Mouse (Mus musculus): ENCODE data around the gene Slc34a2. TPM values are rescaled to one million over a fixed set of nuclear protein-coding genes. Genes with fewer than 3 reads are reported as not detected.

Gene Slc34a2
- under 1 TPM in 1 of 2 experiments, not detected in 1; 0.07 TPM for total RNA-seq (2021)
- long read RNA-seq, experiment 1: 0 reads
- long read RNA-seq, experiment 2: 0 reads

DNA sequence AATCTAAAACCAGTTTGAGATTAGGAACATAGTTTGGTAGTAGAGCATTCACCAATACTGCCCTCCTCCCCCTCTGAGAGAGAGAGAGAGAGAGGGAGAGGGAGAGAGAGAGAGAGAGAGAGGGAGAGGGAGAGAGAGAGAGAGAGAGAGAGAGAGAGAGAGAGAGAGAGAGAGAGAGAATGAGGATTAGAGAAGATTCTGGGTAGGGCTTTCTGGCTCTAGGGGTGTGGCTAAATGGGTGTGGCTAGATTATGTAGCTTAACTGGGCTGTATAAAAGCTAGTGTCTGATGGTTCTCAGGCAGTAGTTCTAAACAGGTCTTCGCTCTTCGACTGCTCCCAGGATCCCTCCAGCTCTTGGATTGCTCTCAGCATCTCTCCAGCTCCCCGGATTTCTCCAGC is at the start of gene Slc34a2:
Slc34a2 (plus strand) TSS at position 301 of the 400 bp plus-strand sequence.
- no peak for DNase-seq (ENCODE audit: low spot score in 2 of 2)

DNA sequence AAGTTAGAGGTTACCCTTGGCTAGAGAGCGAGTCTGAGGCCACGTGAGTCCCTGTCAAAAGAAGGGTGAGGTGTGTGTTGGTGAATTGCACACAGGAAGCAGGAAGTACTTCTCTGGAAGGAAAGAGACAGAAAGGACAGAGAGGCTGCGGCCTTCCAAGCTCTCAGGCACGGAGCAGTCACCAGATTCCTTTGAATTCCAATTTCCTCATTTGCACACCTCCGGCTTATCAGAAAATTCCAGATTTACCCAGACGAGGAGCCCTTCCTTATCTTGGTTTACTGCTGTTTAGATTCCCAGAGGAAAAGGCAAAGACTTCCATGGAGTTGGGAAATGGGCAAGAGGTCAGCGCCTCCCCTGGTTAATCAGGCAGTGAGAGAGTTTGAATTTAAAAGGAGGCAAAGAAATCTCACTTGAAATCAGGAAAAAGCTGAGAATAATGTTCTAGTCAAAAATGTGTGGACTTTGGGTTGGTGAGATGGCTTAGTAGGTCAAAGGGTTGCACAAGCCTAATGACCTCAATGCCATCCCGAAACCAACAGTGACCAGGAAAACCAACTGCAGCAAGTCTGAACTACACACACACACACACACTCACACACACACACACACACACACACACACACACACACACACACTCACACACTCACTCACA is 47.1 kb upstream of the Slc34a2 start:
- no peak for DNase-seq (ENCODE audit: low spot score in 2 of 2)

DNA sequence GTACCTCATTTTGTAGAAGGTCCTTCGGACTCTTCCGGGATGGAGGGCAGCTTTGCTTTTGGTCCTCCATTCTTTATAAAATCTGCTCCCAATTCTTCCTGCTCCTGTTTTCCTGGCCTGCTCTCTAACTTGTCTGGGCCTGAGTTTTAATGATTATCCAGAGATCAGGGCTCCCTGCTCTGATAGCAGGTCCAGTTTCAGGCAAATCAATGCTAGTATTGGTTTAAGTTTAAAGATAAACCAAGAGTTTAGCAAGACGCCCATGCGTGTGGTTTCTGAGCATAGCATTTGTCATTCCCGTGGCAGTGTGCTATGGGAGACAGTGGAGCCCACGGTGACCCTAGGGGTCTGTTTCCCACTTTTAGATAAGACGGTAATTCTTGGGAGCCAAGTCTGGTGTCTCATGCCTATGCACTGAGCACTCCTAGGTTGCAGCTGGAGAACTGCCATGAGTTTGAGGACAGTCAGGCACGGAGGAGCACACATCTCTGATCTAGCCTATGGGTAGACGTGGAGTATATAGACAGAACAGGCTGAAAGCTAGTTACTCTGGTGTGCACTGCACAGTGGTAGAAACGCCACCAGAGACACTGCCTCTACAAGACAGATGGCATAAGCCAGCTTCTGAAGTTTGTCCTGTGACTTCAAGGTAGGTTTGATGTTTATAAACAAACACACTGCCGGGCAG is 45.5 kb upstream of the Slc34a2 start:
- no peak for DNase-seq (ENCODE audit: low spot score in 2 of 2)

DNA sequence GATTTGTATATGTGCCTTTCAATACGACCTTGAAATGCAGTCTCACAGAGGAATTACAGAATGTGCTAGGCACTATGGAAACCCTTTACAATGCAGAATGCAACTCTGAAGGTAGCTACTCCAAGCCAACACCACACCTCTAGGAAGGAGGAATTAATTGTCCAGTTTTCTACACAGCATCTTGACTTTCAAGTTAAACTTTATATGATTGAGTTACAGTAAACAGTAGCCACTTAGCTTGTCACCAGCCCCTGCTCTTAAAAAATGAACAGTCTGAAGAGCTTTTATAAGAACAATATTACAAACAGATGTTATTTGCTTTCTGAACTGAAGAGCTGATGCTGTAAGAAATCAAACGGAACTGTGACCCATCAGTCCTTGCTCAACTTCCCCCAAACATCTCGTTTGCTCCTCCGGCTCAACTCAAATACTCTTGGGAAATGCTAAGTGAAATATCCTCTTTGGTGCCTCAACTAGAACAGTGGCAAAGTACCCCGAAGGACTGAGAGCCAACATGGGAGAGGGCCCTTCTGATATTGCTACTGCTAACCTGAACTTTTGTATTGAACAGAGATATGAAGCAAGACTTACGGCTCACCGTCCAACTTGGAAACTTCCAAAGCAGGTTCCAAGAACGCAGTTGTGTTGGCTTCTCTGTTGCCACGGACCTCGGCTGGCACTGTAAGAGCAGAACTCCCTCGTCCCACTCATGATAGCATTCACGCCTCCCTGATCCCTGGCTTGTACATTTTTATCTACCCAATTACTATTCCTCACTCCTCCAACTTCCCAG is 44.2 kb upstream of the Slc34a2 start:
- DNase-seq (ENCODE audit: low spot score in 2 of 2): no peak

DNA sequence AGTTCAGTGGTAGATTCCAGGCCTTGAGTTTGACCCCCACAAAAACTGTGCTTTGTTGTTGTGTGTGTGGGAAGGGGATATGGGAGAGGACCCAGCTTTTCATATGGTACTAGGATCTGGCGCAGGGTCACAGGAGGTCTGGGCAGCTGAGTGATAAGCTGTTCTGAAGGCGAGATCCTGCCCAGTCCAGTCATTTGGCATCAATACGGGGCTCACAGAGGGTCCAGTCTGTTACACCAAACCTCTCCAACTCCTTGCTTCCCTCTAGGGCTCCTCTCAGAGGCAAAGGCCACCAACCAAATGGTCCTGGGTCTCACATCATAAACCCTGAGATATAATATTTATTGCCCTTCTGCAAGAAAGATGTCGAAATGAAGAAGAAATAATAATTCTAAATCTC is 42.4 kb upstream of the Slc34a2 start:
- DNase-seq (ENCODE audit: low spot score in 2 of 2): no peak

DNA sequence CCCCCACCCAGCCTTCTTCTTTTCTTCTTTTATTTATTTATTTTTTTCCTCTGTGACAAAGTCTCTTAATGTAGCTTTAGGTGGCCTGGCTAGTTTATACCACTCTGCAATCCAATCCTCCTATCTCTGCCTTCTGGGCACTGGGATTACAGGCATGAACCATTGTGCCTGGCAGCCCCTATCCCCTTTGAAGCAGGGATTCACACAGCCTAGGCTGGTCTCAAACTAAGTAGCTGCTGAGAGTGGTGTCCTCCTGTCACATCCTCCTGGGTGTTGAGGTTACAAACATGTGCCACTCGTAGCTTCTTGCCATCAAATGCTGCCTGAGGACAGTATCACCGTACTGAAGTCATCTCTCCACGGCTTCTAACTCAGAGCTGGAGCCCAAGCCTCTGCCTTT is 41.7 kb upstream of the Slc34a2 start:
- DNase-seq (ENCODE audit: low spot score in 2 of 2): no peak

DNA sequence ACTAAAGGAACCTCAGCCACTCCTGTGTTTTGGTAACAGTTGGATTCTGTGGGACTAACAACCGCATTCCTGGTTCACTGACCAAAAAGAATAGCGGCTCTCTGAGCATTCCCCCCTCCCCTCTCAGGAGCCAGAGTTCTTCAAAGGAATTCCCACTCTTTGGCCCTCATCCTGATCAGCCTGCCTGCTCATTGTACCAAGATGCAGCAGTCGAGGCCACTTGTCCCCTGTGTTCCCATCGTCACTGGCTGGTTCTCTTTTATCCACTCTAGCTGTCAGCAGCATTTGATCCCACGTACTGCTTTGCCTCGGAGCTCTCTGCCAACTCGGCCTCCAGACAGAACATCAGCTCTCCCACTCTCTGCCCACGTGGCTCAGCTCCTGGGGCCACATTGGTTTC is 41.3 kb upstream of the Slc34a2 start:
- DNase-seq (ENCODE audit: low spot score in 2 of 2): no peak

DNA sequence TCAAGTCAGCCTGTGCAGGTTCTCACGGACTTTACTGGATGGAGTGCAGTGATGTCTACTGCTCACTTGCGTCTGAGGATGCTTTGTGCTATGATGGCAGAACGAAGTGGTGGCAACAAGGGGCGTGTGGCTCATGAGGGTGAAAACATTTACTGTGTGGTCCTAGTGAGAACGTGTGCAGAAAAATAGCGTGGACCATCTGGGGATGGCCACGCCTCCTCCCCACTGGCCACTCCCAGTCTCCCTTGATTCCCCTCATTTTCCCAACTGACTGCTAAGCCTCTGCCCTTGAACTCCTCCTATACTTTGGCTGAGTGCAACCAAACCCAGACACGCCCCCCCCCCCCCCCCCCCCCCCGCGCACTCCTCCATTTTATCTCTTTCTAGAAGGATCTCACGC is 40.8 kb upstream of the Slc34a2 start:
- DNase-seq (ENCODE audit: low spot score in 2 of 2): no peak

DNA sequence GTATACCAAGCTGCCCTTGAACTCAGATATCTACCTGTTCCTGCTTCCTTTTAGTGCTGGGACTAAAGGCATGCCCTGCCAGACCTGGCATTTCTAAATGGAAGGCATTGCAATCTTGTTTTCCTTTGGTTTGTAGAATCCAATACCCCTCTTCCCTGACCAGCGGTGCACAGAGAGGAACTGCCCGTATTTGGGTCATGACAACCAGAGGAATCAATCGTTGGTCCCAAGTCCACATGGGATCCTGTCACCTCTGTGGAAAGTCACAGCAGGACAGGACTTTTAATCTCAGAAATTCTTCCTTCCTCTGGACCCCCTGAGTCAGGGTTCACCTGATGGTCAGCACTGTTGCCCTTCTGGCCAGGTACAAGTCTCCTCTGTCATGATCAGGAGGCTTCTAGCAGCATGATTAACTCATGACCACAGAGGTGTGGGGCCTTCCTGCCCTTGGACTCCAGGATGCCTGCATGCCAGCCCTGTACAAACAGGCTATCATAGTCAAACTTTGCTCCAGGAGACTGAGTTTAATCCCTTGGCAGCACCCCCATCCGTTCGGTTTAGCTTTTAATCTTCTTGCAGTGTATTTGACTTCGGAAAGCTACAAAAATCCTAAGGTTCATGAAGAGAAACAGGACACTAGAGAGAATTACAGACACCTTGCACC is 39.7 kb upstream of the Slc34a2 start:
- no peak for DNase-seq (ENCODE audit: low spot score in 2 of 2)

DNA sequence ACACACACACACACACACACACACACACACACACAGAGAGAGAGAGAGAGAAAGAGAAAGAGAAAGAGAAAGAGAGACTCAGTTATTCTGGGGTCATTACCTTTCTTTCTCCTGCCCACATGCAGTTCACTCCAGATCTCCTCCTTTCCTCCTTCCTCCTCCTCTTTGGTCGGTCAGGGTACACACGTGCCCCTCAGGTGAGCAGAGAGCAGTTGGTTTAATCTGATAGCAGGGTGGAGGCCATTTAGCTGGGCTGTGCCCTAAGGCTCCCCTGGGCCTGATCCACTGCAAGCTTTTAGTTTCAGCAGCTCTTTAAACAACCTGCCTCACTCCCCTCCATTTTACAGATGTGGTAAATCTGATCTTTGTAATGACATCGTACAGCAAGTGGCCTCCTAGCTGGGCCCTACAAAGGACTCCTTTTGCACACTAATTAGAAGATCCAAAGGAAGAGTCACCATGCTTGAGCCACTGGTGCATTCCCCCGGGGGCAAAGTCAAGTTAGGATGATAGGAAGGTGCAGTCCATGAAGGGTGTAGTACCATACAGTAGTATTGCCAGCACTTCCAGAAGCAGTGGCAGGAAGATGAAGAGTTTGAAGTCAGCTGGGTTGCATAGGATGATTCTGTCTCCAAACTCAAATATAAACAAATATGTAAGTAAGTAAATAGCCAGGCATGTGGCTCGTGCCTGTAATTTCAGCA is 37.6 kb upstream of the Slc34a2 start:
- DNase-seq (ENCODE audit: low spot score in 2 of 2): no peak

DNA sequence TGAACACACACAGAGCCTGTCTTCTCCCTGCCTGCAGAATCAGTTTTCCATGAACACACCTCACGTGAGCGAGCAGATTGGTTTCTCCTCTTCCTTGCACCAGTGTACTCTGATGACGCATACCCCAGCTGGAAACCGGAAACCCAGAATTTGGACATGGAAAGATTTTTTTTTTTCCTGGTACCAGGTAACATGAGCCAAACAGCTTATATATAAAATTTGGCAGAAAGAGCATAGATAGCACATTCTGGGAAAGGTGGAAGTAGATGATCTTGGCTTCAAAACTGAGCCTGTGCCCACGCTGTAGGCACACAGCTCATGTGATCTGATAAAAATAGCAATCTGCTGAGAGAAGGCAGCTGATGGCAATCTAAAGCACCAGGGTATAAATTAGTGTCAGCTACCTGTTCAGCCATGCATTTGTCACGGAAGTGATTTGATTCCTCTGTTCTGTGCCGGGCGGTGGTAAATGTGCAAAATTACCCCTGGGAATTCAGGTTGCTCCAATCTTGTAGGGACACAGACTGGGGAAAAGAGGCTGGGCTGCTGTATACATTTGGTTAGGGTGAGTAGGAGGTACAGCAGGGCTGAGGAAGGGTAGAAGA is 35.2 kb upstream of the Slc34a2 start:
- DNase-seq (ENCODE audit: low spot score in 2 of 2): peak; percentile 16 to 23

DNA sequence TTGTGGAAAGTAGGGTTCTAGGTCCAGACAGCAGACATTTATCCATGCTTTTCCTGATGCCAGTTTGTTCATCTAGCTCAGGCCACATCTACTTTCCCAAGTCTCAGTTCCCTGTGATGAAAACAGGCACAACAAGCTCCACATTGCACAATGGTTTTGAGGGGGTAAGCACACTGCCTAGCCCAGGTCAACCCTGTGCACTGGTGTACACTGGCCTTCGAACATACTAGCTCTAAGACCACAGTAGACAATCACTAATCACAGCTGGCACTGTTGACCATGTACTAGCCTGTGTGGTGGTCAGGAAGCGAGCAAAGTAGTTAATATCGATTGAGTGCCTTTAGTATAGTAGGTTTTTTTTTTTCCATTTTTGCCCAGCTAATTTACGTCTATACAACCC is 34.4 kb upstream of the Slc34a2 start:
- no peak for DNase-seq (ENCODE audit: low spot score in 2 of 2)

DNA sequence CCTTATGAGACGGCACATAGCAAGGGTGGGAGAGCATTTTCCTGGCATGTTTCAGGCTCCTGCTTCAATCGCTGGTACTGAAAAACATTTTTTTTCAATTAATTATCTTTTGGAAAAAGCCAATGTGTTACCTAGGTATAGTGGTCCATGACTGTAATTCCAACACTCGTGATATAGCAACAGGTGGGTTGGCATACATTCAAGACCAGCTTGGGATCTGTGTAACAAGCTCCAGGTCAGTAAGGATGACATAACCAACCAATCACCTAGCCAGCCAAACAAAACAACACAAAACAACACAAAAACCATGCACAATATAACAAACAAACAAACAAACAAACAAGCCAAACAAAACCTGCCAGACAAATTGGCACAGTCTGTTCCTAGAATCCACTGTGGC is 33.9 kb upstream of the Slc34a2 start:
- DNase-seq (ENCODE audit: low spot score in 2 of 2): no peak

DNA sequence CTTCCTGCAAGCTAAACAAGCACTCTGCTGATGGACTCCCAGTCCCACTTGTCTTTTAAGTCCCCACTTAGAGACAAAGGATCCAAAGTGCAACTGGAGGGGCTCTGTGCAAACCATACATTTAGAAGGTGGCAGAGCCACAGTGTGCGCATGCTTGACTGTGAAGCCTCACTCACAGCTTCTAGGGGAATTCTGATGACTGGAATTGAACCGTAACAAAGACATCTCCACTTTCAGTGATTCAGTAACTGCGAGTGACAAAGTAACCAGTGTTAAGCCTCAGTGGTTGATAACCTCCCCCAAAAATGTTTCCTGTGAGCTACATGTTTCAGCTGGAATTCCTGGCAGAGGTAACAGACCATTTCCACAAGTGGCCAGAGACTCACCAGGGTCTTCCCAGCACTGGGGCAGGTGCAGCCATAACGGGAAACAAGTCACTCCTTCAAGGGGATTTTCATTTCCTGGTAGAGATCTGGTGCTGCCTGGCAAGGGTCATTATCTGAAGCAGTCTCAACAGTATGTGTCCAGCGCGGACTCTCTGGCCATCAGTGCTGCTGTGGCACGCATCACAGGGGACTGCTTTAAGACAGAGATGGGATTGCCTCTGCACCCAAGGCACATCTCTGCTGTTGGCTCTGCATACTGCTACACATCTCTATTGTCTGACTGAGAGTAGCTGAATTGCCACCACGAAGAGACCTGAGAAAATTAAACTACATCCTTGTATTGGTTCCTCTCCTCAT is 28.7 kb upstream of the Slc34a2 start:
- no peak for DNase-seq (ENCODE audit: low spot score in 2 of 2)

DNA sequence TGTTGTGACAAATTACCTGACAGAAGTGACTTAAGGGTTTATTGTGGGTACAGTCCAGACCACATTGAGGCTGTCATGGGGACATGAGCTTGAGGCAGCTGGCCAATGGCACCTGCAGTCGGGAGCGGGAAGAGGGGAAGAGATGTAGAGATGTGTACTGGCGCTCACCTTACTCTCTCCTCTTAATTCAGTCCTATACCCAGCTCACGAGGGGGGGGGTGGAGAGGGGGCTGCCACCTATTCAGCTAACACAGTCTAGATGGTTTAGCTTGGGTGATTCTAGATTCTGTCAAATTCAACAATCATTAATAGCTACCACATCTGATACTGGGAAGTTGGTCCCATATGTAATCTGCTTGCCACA is 28.1 kb upstream of the Slc34a2 start:
- no peak for DNase-seq (ENCODE audit: low spot score in 2 of 2)

DNA sequence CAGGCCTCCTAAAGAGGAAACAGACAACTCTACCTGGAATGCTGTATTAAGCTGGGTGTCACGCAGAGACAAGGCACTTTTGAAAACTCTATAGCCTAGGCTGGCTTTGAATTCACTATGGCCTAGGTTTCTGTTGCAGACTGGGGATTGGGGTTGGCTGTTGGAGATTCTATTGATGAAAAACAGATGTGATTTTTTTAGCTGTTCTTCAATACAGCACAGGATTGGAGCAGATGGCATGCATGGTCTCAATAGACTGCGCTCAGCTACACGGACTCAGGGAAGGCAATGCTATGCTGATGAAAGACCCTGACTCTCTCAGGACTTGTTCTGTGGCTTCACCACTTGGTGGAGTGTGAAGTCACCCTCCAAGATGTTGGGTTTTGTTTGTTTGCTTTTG is 26.6 kb upstream of the Slc34a2 start:
- DNase-seq (ENCODE audit: low spot score in 2 of 2): no peak

DNA sequence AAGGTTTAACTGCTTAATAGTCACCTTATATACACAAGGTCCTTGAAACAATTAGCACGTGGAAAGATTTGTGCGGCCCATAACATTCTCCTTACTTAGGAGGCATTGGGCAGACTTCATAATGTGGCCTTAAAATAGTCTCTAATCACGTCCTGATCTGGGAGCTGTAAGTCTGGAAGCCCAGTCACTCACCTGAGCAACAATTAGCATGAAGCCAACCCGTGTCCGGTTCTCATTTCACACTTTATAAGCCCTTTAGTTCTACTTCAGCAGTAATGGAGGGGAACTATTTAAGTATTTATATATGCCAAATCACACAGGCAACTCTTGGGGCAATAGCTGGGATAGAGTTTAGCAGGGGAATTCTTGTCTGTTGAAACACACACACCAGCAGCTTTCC is 21.3 kb upstream of the Slc34a2 start:
- no peak for DNase-seq (ENCODE audit: low spot score in 2 of 2)

DNA sequence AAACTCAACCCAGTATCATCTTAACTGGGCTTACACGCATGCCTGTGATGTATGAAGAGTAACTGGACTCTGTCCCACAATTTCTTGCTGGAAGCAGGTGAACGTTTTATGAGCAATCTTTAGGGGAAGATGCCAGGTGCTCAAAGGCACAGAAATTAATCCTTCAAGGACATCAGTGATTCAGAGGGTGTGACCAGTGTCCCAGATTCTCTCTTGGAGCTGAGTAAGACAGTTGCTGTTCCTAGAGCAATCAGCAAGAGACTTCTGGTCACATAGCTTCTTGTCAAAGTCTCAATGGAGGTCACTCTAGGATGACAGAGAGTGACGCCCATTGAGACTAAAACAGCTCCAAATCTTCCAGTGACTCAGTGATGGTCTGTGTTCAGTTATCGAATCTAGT is 19.6 kb upstream of the Slc34a2 start:
- no peak for DNase-seq (ENCODE audit: low spot score in 2 of 2)

DNA sequence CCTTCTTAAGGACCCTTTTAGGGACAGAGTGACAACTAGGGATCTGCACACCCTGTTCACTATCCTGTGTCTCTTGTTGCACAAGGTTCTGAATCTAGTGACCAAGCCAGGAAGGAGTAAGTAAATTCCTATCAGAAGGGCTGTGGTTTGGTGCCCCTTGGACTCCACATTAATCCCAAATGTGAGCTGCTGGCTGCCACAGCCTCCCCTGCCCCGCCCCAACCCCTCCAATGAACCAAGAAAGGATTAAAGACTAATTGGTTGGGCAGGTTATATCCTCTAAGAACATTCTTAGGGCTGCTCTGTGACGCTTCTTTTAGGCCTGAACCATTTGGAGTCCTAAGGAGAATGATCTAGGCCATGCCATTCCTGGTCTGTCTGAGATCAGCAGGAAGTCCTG is 14.4 kb upstream of the Slc34a2 start:
- no peak for DNase-seq (ENCODE audit: low spot score in 2 of 2)

DNA sequence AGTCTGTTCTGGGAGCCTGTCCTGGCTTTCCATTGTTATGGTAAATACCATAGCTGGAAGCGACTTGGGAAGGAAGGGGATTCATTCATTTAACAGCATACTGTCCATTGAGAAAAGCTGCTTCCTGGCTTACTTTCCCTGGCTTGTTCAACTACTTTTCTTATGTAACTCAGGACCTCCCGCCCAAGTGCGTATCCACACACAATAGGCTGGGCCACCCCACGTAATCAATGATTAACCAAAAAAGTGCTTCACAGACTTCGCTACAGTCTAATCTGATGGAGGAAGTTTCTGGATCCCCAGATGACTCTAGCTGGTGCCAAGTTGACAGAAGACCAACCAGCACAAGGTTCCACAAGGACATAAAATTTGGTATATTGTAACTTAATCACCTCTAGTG is 14.0 kb upstream of the Slc34a2 start:
- DNase-seq (ENCODE audit: low spot score in 2 of 2): no peak

Measured in layer of hippocampus, postnatal 14 days (tissue).